Mouse (Mus musculus): Measurements from ENCODE around the gene Sept14. TPM values are rescaled to one million over a fixed set of nuclear protein-coding genes. Genes with fewer than 3 reads are reported as not detected.

Gene Sept14
- polyA plus RNA-seq, 1 experiment from 2014 or later, result not detected

GRCm38 (mm10) chr5:129666271-129666909, 41.9 kb downstream of the Sept14 start:
- 94% methylated on average over 10 of the region's 10 CpGs for WGBS
- DNase-seq (ENCODE audit: low spot score) (no peak), ATAC-seq (no peak)
- Histone ChIP-seq H3K9me3 (ENCODE audit: low read length) (no peaks in the 10 kb centered on the region), H3K36me3 (ENCODE audit: insufficient read depth, low read length) (no peaks in the 10 kb centered on the region), H3K27ac (ENCODE audit: low read length) (no peak overlapping the region), H3K4me2 (replicated peaks; ENCODE audit: low read depth, low read length) (no peak overlapping the region), H3K27me3 (replicated peaks; ENCODE audit: insufficient read depth, low read length) (no peaks in the 10 kb centered on the region), H3K4me1 (ENCODE audit: insufficient read depth, low read depth, low read length) (no peaks in the 10 kb centered on the region), H3K9ac (replicated peaks; ENCODE audit: low read depth) (no peak overlapping the region), H3K4me3 (ENCODE audit: low read depth, low read length) (no peak overlapping the region)
- TF ChIP-seq CTCF (IDR thresholded peaks at IDR 0.05) (no peak), EP300 (IDR thresholded peaks at IDR 0.05) (no peak)

GRCm38 (mm10) chr5:129664090-129664489, 44.2 kb downstream of the Sept14 start:
- H3K4me3 ChIP-seq (ENCODE audit: low read depth, low read length), result no peak overlapping the region
- no peaks in the 10 kb centered on the region for H3K27me3 ChIP-seq (replicated peaks; ENCODE audit: insufficient read depth, low read length)
- H3K9me3 ChIP-seq (ENCODE audit: low read length), result no peaks in the 10 kb centered on the region
- TF ChIP-seq CTCF (IDR thresholded peaks at IDR 0.05), result no peak
- no peak for TF ChIP-seq EP300 (IDR thresholded peaks at IDR 0.05)
- H3K27ac ChIP-seq (ENCODE audit: low read length), result no peak overlapping the region
- no peaks in the 10 kb centered on the region for H3K4me1 ChIP-seq (ENCODE audit: insufficient read depth, low read depth, low read length)
- no peak for DNase-seq (ENCODE audit: low spot score)
- no peaks in the 10 kb centered on the region for H3K36me3 ChIP-seq (ENCODE audit: insufficient read depth, low read length)
- no peak overlapping the region for H3K9ac ChIP-seq (replicated peaks; ENCODE audit: low read depth)
- H3K4me2 ChIP-seq (replicated peaks; ENCODE audit: low read depth, low read length), result no peak overlapping the region
- 81% methylated on average over 5 of the region's 5 CpGs for WGBS
- no peak for ATAC-seq

GRCm38 (mm10) chr5:129657931-129658330, 50.4 kb downstream of the Sept14 start:
- H3K4me2 ChIP-seq (replicated peaks; ENCODE audit: low read depth, low read length), result no peak overlapping the region
- TF ChIP-seq EP300 (IDR thresholded peaks at IDR 0.05) (no peak), CTCF (IDR thresholded peaks at IDR 0.05) (no peak)
- H3K4me3 ChIP-seq (ENCODE audit: low read depth, low read length), result no peak overlapping the region
- ATAC-seq (no peak), DNase-seq (ENCODE audit: low spot score) (no peak)
- H3K9ac ChIP-seq (replicated peaks; ENCODE audit: low read depth), result no peak overlapping the region
- H3K4me1 ChIP-seq (ENCODE audit: insufficient read depth, low read depth, low read length), result no peaks in the 10 kb centered on the region
- WGBS, result 91% methylated on average over 15 of the region's 15 CpGs
- H3K27me3 ChIP-seq (replicated peaks; ENCODE audit: insufficient read depth, low read length), result no peaks in the 10 kb centered on the region
- H3K9me3 ChIP-seq (ENCODE audit: low read length), result no peaks in the 10 kb centered on the region
- H3K27ac ChIP-seq (ENCODE audit: low read length), result no peak overlapping the region
- peaks cover 10% of the 10 kb centered on the region; the same call in 1 of the 2 replicates for H3K36me3 ChIP-seq (ENCODE audit: insufficient read depth, low read length)

- no peak overlapping the region for H3K4me3 ChIP-seq (ENCODE audit: low read depth, low read length)
- no peaks in the 10 kb centered on the region for H3K4me1 ChIP-seq (ENCODE audit: insufficient read depth, low read depth, low read length)
- H3K9ac ChIP-seq (replicated peaks; ENCODE audit: low read depth), result no peak overlapping the region
- no peaks in the 10 kb centered on the region for H3K27me3 ChIP-seq (replicated peaks; ENCODE audit: insufficient read depth, low read length)
- H3K36me3 ChIP-seq (ENCODE audit: insufficient read depth, low read length), result peaks cover 10% of the 10 kb centered on the region; the same call in 1 of the 2 replicates
- no peak for ATAC-seq
- no peaks in the 10 kb centered on the region for H3K9me3 ChIP-seq (ENCODE audit: low read length)
- no peak overlapping the region for H3K27ac ChIP-seq (ENCODE audit: low read length)
- no peak overlapping the region for H3K4me2 ChIP-seq (replicated peaks; ENCODE audit: low read depth, low read length)
- DNase-seq (ENCODE audit: low spot score), result no peak
- 97% methylated on average over 10 of the region's 10 CpGs for WGBS
- TF ChIP-seq CTCF (IDR thresholded peaks at IDR 0.05) (no peak), EP300 (IDR thresholded peaks at IDR 0.05) (no peak)
These were observed 51.3 kb downstream of the Sept14 start for GRCm38 (mm10) chr5:129657016-129657415.

- Histone ChIP-seq H3K9me3 (ENCODE audit: low read length) (no peaks in the 10 kb centered on the region), H3K27ac (ENCODE audit: low read length) (no peak overlapping the region), H3K27me3 (replicated peaks; ENCODE audit: insufficient read depth, low read length) (no peaks in the 10 kb centered on the region), H3K36me3 (ENCODE audit: insufficient read depth, low read length) (no peaks in the 10 kb centered on the region), H3K4me1 (ENCODE audit: insufficient read depth, low read depth, low read length) (no peaks in the 10 kb centered on the region), H3K4me2 (replicated peaks; ENCODE audit: low read depth, low read length) (no peak overlapping the region), H3K9ac (replicated peaks; ENCODE audit: low read depth) (no peak overlapping the region), H3K4me3 (ENCODE audit: low read depth, low read length) (no peak overlapping the region)
- no peak for ATAC-seq
- TF ChIP-seq EP300 (IDR thresholded peaks at IDR 0.05) (no peak), CTCF (IDR thresholded peaks at IDR 0.05) (no peak)
- 89% methylated on average over 5 of the region's 5 CpGs for WGBS
- DNase-seq (ENCODE audit: low spot score), result no peak
These were observed 57.5 kb downstream of the Sept14 start for GRCm38 (mm10) chr5:129650858-129651257.

Other genes with a start within 250 kb of the Sept14 start
- 27.7 and 28.1 TPM in 2 replicates for gene Sfswap, start 207.3 kb downstream of the Sept14 start, polyA plus RNA-seq (2015; fragmentation: Nextera tagmentation; extraction: Ambion mirVana)
- 0.31 and 0.33 TPM in 2 replicates for gene Mmp17, start 124.3 kb downstream of the Sept14 start, polyA plus RNA-seq (2015; fragmentation: Nextera tagmentation; extraction: Ambion mirVana)
- gene Zfp11, start 38.4 kb downstream of the Sept14 start, polyA plus RNA-seq (2015; fragmentation: Nextera tagmentation; extraction: Ambion mirVana), result 1.7 and 1.8 TPM in 2 replicates
- gene Mrps17, start 7.0 kb upstream of the Sept14 start, polyA plus RNA-seq (2015; fragmentation: Nextera tagmentation; extraction: Ambion mirVana), result 135 and 143 TPM in 2 replicates
- 99.8 and 102 TPM in 2 replicates for gene Nipsnap2, start 16.6 kb upstream of the Sept14 start, polyA plus RNA-seq (2015; fragmentation: Nextera tagmentation; extraction: Ambion mirVana)
- gene Psph, start 78.9 kb upstream of the Sept14 start, polyA plus RNA-seq (2015; fragmentation: Nextera tagmentation; extraction: Ambion mirVana), result 20.8 and 21.4 TPM in 2 replicates
- gene Sumf2, start 138.5 kb upstream of the Sept14 start, polyA plus RNA-seq (2015; fragmentation: Nextera tagmentation; extraction: Ambion mirVana), result 25.5 and 30.9 TPM in 2 replicates
- gene Chchd2, start 179.0 kb upstream of the Sept14 start, polyA plus RNA-seq (2015; fragmentation: Nextera tagmentation; extraction: Ambion mirVana), result 623 and 686 TPM in 2 replicates
- gene Zbed5, start 187.2 kb upstream of the Sept14 start, polyA plus RNA-seq (2015; fragmentation: Nextera tagmentation; extraction: Ambion mirVana), result 2.3 and 2.7 TPM in 2 replicates
- 0.08 and 0.10 TPM in 2 replicates for gene Phkg1, start 190.0 kb upstream of the Sept14 start, polyA plus RNA-seq (2015; fragmentation: Nextera tagmentation; extraction: Ambion mirVana)
- 5.5 and 6.2 TPM in 2 replicates for gene Nupr1l, start 200.0 kb upstream of the Sept14 start, polyA plus RNA-seq (2015; fragmentation: Nextera tagmentation; extraction: Ambion mirVana)
- gene Vkorc1l1, start 233.5 kb upstream of the Sept14 start, polyA plus RNA-seq (2015; fragmentation: Nextera tagmentation; extraction: Ambion mirVana), result 14.9 and 15.2 TPM in 2 replicates